Mouse (Mus musculus): ENCODE data around the gene Pgm5. TPM values are rescaled to one million over a fixed set of nuclear protein-coding genes. Genes with fewer than 3 reads are reported as not detected.

The Pgm5 gene
- polyA plus RNA-seq, 1 experiment from 2014 or later: 1.6 TPM

DNA sequence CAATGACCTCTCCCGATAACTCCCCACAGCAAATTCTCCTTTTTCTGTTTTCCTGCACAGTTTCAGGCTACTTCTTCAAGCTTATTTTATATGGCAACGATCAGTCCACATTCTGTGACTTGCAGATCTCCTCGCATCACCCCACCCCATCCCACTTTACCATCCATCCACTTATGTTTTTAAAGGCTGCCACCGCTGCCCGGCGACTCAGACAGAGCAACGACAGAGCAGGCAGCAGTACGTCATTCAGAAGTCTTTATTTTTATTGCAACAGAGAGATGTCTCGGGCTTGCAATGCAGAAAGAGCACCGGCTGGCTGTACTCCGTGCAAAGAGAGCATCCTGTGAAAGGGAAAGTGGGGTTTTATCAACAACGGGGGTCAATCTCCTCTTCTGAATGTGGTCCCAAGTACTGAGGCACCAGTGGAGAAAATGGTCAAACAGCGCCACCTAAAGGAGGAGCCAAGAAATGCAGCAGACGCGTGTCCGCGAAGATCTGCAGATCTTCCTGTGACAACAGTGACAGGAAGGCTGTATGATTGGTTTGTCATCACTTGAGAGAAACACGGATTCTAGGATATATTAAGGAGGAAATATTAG is 9.5 kb upstream of the Pgm5 start:
- peaks cover 4% of the 10 kb centered on the region; the same call in 1 of the 2 replicates for H3K9me3 ChIP-seq (ENCODE audit: low read length)
- WGBS: 14% methylated on average over 18 of the region's 18 CpGs
- H3K36me3 ChIP-seq (ENCODE audit: insufficient read depth, low read length): no peaks in the 10 kb centered on the region
- no peak overlapping the region for H3K27ac ChIP-seq (ENCODE audit: low read length)
- 0 out of 2 replicates have a peak, but pooled peaks have one; percentile 42 for ATAC-seq (ENCODE audit: low FRiP score, low TSS enrichment)
- peak overlapping the region; percentile 35; the same call in 1 of the 2 replicates for H3K9ac ChIP-seq (replicated peaks; ENCODE audit: low read length)
- no peaks in the 10 kb centered on the region; the same call in none of the 2 replicates for H3K27me3 ChIP-seq (ENCODE audit: insufficient read depth, low read length)
- peak overlapping the region; percentile 37 for H3K4me3 ChIP-seq (ENCODE audit: low read length)
- H3K4me1 ChIP-seq (ENCODE audit: insufficient read depth, low read length): peaks cover 3% of the 10 kb centered on the region; the same call in 1 of the 2 replicates
- peak overlapping the region; percentile 53 for H3K4me2 ChIP-seq (replicated peaks; ENCODE audit: low read depth, low read length)

DNA sequence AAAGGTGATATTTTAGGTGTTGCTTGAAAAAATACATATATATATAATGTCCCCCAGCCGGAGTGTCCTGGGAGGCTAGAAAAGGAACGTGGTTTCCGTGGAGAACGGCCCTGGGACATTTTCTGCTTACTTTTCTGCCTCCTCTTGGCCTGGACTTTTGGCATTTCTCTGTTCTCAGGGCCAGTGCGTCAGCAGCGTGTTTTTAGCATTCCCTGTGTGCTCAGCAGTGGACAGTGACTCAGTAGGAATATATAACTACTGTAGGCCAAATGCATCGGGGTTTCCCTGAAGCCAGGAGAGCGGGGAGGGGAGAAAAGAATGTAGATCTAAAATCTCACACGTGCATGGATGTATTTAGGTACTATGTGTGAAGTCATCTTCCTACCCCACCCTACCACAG is 3.8 kb upstream of the Pgm5 start:
- no peak overlapping the region for H3K9ac ChIP-seq (replicated peaks; ENCODE audit: low read length)
- H3K9me3 ChIP-seq (ENCODE audit: low read length): peaks cover 4% of the 10 kb centered on the region; the same call in 1 of the 2 replicates
- no peak overlapping the region for H3K4me2 ChIP-seq (replicated peaks; ENCODE audit: low read depth, low read length)
- ATAC-seq (ENCODE audit: low FRiP score, low TSS enrichment): no peak
- H3K4me1 ChIP-seq (ENCODE audit: insufficient read depth, low read length): peaks cover 4% of the 10 kb centered on the region
- H3K27me3 ChIP-seq (ENCODE audit: insufficient read depth, low read length): peaks cover 11% of the 10 kb centered on the region
- H3K4me3 ChIP-seq (ENCODE audit: low read length): no peak overlapping the region
- H3K27ac ChIP-seq (ENCODE audit: low read length): no peak overlapping the region
- H3K36me3 ChIP-seq (ENCODE audit: insufficient read depth, low read length): no peaks in the 10 kb centered on the region
- 88% methylated on average over 9 of the region's 9 CpGs for WGBS

DNA sequence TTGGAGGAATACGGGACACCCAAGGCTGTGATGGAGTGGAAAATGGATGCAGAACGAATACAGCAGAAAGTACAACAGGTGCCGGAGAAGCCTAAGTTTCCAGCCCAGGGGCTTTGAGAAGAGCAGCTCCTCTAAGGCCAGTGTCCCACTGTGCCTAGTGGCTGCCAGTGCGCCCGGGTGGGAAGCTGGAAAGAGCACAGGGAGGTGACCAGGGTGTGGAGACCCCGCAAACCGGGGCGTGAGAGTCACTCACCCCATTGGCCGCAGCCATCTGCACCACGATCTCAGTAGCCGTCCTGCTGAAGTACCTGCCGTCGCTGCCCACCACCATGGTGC is 411 bp downstream of the Pgm5 start:
- Histone ChIP-seq H3K36me3 (ENCODE audit: insufficient read depth, low read length) (no peaks in the 10 kb centered on the region), H3K27ac (ENCODE audit: low read length) (no peak overlapping the region), H3K9me3 (ENCODE audit: low read length) (no peaks in the 10 kb centered on the region), H3K27me3 (ENCODE audit: insufficient read depth, low read length) (peaks cover 12% of the 10 kb centered on the region; the same call in 1 of the 2 replicates), H3K4me3 (ENCODE audit: low read length) (peak overlapping the region; percentile 55), H3K9ac (replicated peaks; ENCODE audit: low read length) (peak overlapping the region; percentile 59), H3K4me1 (ENCODE audit: insufficient read depth, low read length) (peaks cover 4% of the 10 kb centered on the region), H3K4me2 (replicated peaks; ENCODE audit: low read depth, low read length) (peak overlapping the region; percentile 81)
- WGBS: 13% methylated on average over 13 of the region's 13 CpGs
- peak; percentile 57; the same call in 1 of the 2 replicates for ATAC-seq (ENCODE audit: low FRiP score, low TSS enrichment)

DNA sequence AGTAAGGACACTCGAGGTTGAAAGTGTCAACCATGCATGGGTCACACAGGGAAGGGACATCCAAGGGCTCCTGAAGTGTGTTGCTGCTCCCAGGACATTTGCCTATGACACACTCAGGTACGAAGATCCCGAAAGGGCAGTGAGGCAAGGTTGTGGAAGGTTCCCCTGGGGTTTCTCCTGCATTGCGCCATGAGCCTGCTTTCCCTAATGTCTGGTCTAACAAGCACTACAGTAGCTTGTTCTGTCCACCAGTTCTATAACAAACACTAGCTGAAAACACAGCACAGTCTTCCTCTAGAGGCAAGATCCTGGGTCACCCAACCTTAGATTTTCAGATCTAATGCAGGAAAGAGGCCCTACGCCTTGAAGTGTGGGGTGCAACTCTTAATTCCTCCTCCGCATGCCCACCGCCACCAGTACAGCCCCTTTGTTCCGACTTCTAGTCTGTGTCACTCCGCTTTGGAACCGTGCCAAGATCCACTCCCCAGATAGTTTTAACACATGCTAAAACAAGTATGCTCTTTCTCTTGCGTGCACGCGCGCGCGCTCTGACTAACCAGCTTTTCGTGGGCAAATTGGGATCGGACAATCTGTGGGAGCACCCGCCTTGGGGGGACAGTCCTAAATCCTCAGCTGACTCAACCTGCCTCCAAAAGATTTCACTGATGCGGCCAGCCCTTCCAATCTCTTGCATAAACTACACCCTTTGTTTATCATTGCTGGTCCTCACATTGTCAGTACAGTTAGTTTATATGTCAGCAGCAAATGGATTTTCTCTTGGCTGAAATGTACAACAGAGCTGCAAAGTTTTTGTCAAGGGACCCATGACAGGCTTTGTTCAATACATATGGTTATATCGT is 10.0 kb downstream of the Pgm5 start:
- no peak for ATAC-seq (ENCODE audit: low FRiP score, low TSS enrichment)
- no peaks in the 10 kb centered on the region for H3K36me3 ChIP-seq (ENCODE audit: insufficient read depth, low read length)
- H3K9me3 ChIP-seq (ENCODE audit: low read length): no peaks in the 10 kb centered on the region
- peak overlapping the region; percentile 33; the same call in 1 of the 2 replicates for H3K9ac ChIP-seq (replicated peaks; ENCODE audit: low read length)
- H3K27me3 ChIP-seq (ENCODE audit: insufficient read depth, low read length): no peaks in the 10 kb centered on the region
- 61% methylated on average over 21 of the region's 21 CpGs for WGBS
- H3K4me1 ChIP-seq (ENCODE audit: insufficient read depth, low read length): peaks cover 27% of the 10 kb centered on the region
- H3K4me3 ChIP-seq (ENCODE audit: low read length): no peak overlapping the region
- 0 out of 2 replicates have a peak overlapping the region, but pooled peaks have one; percentile 22 for H3K27ac ChIP-seq (ENCODE audit: low read length)
- no peak overlapping the region; the same call in 1 of the 2 replicates for H3K4me2 ChIP-seq (replicated peaks; ENCODE audit: low read depth, low read length)

DNA sequence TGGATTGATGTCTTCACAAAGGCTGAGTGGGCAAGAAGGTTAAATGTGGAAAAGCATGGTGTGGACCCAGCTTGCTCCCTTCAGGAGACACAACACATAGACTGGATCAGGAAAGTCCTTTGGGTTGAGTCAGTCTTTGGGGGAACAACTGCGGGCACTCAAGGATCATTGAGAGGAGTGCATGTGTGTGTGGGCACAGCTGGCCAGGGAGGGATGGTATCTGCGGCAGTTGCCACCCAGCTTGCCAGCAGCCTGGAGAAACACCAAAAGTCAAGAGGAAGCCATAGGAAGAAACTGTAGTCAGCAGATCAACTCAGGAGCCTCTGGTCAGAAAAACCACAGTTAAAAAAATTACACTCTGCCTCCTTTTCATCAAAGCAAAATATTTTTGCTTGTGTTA is 12.8 kb downstream of the Pgm5 start:
- ATAC-seq (ENCODE audit: low FRiP score, low TSS enrichment): no peak
- H3K27me3 ChIP-seq (ENCODE audit: insufficient read depth, low read length): no peaks in the 10 kb centered on the region
- no peak overlapping the region for H3K4me2 ChIP-seq (replicated peaks; ENCODE audit: low read depth, low read length)
- H3K36me3 ChIP-seq (ENCODE audit: insufficient read depth, low read length): no peaks in the 10 kb centered on the region
- H3K4me3 ChIP-seq (ENCODE audit: low read length): no peak overlapping the region
- H3K27ac ChIP-seq (ENCODE audit: low read length): peak overlapping the region; percentile 70; the same call in 1 of the 2 replicates
- no peak overlapping the region for H3K9ac ChIP-seq (replicated peaks; ENCODE audit: low read length)
- peaks cover 43% of the 10 kb centered on the region for H3K4me1 ChIP-seq (ENCODE audit: insufficient read depth, low read length)
- 59% methylated on average over 2 of the region's 2 CpGs for WGBS
- no peaks in the 10 kb centered on the region for H3K9me3 ChIP-seq (ENCODE audit: low read length)

DNA sequence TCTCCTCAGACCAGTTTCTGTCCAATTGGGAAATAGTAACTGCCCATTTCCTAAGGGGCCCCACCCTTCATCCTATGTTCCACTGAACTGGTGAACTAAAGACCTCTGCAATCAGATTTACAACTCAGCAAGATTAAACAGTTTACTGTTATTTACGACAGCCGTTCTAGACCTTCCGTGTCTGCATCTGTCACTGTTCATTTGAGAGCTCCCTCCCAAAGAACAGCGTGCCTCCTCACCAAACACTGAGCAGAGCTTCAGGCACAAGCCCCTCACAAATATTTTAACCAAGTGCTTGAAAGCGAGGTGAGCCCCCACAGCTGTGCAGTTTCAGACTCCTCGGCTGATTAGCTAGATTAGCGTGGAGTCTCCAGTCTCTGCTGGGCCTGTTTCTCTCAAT is 13.3 kb downstream of the Pgm5 start:
- no peak overlapping the region for H3K4me3 ChIP-seq (ENCODE audit: low read length)
- no peaks in the 10 kb centered on the region for H3K9me3 ChIP-seq (ENCODE audit: low read length)
- H3K4me2 ChIP-seq (replicated peaks; ENCODE audit: low read depth, low read length): no peak overlapping the region
- H3K27me3 ChIP-seq (ENCODE audit: insufficient read depth, low read length): no peaks in the 10 kb centered on the region
- peak; percentile 70; the same call in 1 of the 2 replicates for ATAC-seq (ENCODE audit: low FRiP score, low TSS enrichment)
- H3K36me3 ChIP-seq (ENCODE audit: insufficient read depth, low read length): no peaks in the 10 kb centered on the region
- H3K27ac ChIP-seq (ENCODE audit: low read length): peak overlapping the region; percentile 70; the same call in 1 of the 2 replicates
- peaks cover 43% of the 10 kb centered on the region for H3K4me1 ChIP-seq (ENCODE audit: insufficient read depth, low read length)
- H3K9ac ChIP-seq (replicated peaks; ENCODE audit: low read length): no peak overlapping the region
- WGBS: 10% methylated on average over 7 of the region's 7 CpGs

DNA sequence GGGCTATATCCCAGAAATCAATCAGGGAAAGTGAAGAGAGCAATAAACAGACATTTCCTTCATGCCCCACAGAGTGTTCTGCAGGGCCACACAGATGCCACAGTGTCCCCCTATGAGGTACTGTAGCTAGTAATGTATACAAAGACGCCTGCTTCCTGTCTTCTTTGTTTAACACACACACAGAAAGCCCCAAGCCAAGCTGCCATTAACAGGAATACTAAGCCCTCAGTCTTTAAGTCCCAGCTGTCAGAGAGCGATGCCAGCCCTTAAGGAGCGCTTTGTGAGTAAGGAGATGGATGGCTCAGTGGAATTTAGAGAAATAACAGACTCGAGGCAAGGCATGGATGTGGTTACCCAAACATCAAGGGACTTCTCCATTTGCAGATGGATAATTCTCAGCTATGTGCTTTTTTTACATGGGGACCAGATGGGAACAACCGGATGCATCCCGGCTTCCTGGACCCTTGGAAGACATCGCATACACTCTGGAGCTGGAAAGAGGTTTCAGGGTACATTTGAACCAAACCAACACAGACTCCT is 16.6 kb downstream of the Pgm5 start:
- no peaks in the 10 kb centered on the region for H3K27me3 ChIP-seq (ENCODE audit: insufficient read depth, low read length)
- H3K27ac ChIP-seq (ENCODE audit: low read length): no peak overlapping the region
- no peak overlapping the region for H3K4me2 ChIP-seq (replicated peaks; ENCODE audit: low read depth, low read length)
- no peaks in the 10 kb centered on the region; the same call in 1 of the 2 replicates for H3K9me3 ChIP-seq (ENCODE audit: low read length)
- no peak overlapping the region for H3K9ac ChIP-seq (replicated peaks; ENCODE audit: low read length)
- H3K4me3 ChIP-seq (ENCODE audit: low read length): no peak overlapping the region
- 0 out of 2 replicates have a peak, but pooled peaks have one; percentile 25 for ATAC-seq (ENCODE audit: low FRiP score, low TSS enrichment)
- 33% methylated on average over 7 of the region's 7 CpGs for WGBS
- peaks cover 34% of the 10 kb centered on the region for H3K4me1 ChIP-seq (ENCODE audit: insufficient read depth, low read length)
- no peaks in the 10 kb centered on the region for H3K36me3 ChIP-seq (ENCODE audit: insufficient read depth, low read length)

DNA sequence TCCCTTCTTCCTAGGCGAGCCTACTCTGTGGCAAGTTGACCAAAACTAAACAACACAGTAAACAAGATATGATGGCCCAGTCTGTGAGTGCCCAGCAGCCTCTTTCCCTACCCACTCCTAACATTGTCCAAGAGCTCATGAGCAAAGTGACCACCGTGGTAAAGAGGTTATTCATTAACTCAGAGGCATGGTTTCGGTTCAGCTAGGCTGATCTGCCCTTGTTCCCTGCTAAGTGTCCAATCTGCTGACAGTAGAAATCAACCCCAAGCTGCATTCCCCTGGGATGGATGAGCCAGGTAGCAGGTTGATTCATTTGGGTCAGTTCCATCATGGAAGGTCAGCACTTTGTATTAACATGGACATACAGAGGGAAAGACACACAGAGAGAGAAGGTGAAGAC is 19.6 kb downstream of the Pgm5 start:
- WGBS: 71% methylated on average over 3 of the region's 3 CpGs
- H3K4me2 ChIP-seq (replicated peaks; ENCODE audit: low read depth, low read length): no peak overlapping the region

DNA sequence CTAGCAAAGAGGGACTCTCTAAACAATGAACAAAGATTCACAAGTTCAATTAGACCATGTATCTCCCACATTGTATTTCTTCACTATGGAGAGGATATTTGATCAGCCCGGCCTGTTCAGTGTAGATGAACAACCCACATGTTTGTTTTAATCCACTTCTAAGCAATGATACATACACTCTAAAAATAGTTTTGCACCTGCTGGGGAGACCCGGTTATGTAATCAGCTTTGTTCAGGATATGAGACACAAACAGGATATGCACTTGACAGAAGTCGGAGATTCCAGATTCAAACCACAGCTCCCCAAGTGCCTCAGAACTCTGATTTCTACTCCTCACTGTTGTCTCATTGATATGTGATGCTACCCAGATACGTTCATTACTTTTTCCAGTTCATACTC is 37.1 kb downstream of the Pgm5 start:
- no peaks in the 10 kb centered on the region for H3K27me3 ChIP-seq (ENCODE audit: insufficient read depth, low read length)
- no peaks in the 10 kb centered on the region for H3K36me3 ChIP-seq (ENCODE audit: insufficient read depth, low read length)
- no peak overlapping the region for H3K27ac ChIP-seq (ENCODE audit: low read length)
- no peak overlapping the region for H3K4me2 ChIP-seq (replicated peaks; ENCODE audit: low read depth, low read length)
- no peak overlapping the region for H3K9ac ChIP-seq (replicated peaks; ENCODE audit: low read length)
- H3K4me3 ChIP-seq (ENCODE audit: low read length): no peak overlapping the region
- no peaks in the 10 kb centered on the region for H3K9me3 ChIP-seq (ENCODE audit: low read length)
- 67% methylated on average over 4 of the region's 4 CpGs for WGBS
- H3K4me1 ChIP-seq (ENCODE audit: insufficient read depth, low read length): no peaks in the 10 kb centered on the region
- no peak for ATAC-seq (ENCODE audit: low FRiP score, low TSS enrichment)

More for the DNA sequence above, 19.6 kb downstream of the Pgm5 start:
- Histone ChIP-seq H3K9me3 (ENCODE audit: low read length) (no peaks in the 10 kb centered on the region; the same call in 1 of the 2 replicates), H3K4me1 (ENCODE audit: insufficient read depth, low read length) (peaks cover 16% of the 10 kb centered on the region), H3K27ac (ENCODE audit: low read length) (no peak overlapping the region), H3K9ac (replicated peaks; ENCODE audit: low read length) (no peak overlapping the region), H3K4me3 (ENCODE audit: low read length) (no peak overlapping the region), H3K27me3 (ENCODE audit: insufficient read depth, low read length) (no peaks in the 10 kb centered on the region), H3K36me3 (ENCODE audit: insufficient read depth, low read length) (no peaks in the 10 kb centered on the region)
- ATAC-seq (ENCODE audit: low FRiP score, low TSS enrichment): peak; percentile 79; the same call in 1 of the 2 replicates
